Mouse (Mus musculus) kidney, adult 11 months (tissue): ENCODE results near the gene Isyna1.
"Not testable (repeated sequence)": the region's sequence is repeated elsewhere in the genome, so short reads cannot be mapped to it uniquely, and the experiment has no call there.

ENCODE experiments used
- DNase-seq: peaks from one replicate; pipeline ENCODE4 v3.0.0; 2022

Isyna1 gene

GRCm38 (mm10) chr8:70577207-70577606 is 17.0 kb upstream of the Isyna1 start:
- DNase-seq, result no peak

- peak; percentile 57 for DNase-seq
These were observed 10.4 kb upstream of the Isyna1 start for GRCm38 (mm10) chr8:70583476-70584387.

DNA sequence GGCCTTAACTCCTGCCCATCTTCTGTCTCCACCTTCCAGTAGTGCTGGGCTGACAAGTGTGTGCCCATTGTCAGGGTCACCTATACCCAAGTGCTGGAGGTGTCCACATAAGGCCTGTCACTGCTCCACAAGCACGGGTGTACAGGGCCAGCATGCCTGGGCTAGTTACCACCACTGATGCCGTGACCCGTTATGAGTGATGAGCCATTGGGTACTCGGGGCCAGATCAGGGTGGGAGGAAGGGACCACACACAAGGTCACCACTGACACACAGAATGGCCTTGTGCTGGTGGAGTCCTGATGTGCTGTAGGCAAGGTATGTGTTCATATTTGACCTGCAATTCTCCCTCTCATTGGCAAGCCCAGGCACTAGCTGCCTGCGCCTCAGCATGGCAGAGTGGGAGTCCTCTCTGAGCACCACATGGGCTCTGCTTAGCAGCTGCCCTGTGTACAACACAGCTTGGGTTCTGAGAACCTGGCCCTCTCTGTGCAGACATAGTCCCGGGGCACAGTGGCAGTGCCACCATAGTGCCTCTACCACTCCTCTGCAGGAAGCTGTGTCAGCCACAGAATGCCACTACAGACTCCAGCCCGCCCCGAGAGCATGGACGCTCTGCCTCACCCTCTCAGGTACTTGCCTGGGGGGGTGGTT is 9.4 kb upstream of the Isyna1 start:
- no peak for DNase-seq

GRCm38 (mm10) chr8:70585258-70585652 is 8.9 kb upstream of the Isyna1 start:
- DNase-seq, result peak; percentile 67

GRCm38 (mm10) chr8:70587955-70588354 is 6.2 kb upstream of the Isyna1 start:
- DNase-seq, result not testable (repeated sequence)

- no peak for DNase-seq
These were observed 2.6 kb upstream of the Isyna1 start for GRCm38 (mm10) chr8:70591569-70591968.

DNA sequence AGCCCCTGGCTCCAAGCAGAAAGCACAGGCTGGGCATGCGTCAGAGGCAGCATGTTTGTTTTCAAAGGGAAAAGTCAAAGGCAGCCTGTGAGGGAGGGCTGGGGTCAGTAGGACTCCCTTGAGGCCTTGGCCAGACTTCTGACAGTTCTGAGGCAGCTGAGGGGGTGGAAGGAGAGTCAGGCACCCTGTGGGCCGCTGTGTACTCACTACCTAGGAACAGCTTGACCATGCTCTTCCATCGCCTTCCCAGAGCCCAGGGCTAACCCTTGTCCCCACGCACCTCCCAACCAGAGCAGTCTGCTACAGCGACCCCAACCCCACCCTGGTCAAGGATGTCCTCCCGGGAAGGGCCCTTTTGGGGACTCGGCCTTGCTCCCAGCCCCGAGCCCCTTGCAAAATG is 1.0 kb upstream of the Isyna1 start:
- DNase-seq, result peak; percentile 58

DNA sequence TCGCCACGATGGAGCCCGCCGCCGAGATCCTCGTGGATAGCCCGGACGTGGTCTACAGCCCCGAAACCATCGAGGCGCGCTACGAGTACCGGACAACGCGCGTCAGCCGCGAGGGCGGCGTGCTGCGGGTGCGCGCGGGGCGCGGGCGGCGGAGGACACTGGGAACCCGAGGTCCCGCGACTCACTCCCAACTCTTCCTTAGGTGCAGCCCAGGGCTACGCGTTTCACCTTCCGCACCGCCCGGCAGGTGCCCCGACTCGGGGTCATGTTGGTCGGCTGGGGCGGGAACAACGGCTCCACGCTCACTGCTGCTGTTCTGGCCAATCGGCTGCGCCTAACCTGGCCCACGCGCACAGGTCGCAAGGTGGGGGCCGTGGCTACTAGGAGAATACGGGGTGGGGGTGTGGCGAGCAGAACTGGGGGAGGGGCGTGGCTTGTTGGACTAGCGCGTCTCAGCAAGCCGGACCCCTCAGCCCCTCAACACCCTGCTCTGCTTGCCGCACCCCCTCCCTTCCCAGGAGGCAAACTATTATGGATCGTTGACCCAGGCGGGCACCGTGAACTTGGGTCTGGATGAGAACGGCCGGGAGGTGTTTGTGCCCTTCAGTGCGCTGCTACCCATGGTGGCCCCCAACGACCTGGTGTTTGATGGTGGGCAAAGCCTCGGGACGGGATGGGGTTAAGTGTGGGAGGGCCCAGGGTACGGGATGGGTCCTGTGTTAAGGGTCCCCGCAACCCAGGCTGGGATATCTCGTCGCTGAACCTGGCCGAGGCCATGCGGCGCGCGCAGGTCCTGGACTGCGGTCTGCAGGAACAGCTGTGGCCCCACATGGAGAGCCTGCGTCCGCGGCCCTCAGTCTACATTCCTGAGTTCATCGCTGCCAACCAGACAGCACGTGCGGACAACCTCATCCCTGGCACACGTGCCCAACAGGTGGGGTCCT is 720 bp downstream of the Isyna1 start:
- DNase-seq, result peak; percentile 59

GRCm38 (mm10) chr8:70595811-70596210 is 1.6 kb downstream of the Isyna1 start:
- DNase-seq, result no peak

- no peak for DNase-seq
These were observed 2.0 kb downstream of the Isyna1 start for GRCm38 (mm10) chr8:70596216-70596615.

GRCm38 (mm10) chr8:70596775-70597416 is 2.7 kb downstream of the Isyna1 start:
- DNase-seq, result no peak

- DNase-seq, result no peak
These were observed 3.5 kb downstream of the Isyna1 start for GRCm38 (mm10) chr8:70597417-70598272.

DNA sequence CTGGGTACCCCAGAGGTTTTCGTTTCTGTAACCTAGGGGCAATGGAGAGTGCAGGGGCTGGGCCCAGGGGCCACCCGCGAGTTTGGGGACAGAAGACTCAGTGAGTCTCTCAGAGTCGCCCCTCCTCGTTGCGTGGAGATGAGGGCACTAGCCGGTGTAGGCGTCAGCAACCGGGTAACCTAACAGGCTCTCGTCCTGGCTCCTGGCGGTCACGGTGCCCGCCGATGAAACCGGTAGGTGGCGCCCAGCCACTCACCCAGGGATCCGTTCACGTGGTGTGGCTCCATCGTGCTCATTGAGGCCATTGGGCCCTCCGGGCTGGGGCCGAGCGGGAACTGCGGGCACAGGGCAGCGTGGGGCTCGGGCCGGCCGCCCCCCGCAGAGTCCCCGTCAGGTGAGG is 4.1 kb downstream of the Isyna1 start:
- DNase-seq, result peak; percentile 86

DNA sequence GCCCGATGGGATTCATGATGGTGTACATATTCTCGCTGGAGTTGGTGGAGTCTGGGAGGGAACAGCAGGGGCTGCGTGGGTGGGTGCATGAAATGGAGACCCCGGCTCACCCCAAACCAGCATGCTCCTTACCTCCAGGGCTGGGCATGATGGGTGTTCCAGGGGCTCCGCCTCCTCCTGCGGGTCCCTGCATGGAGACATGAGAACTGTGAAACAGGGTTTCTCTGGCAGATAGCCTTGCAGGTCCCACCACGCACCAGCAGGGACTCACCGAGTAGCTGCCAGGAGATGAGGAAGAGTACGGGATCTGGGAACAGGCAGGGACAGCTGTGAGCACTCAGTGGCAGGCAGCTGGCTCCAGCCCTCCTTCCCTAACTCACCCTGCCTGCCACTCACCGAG is 4.5 kb downstream of the Isyna1 start:
- no peak for DNase-seq

- no peak for DNase-seq
These were observed 5.5 kb downstream of the Isyna1 start for GRCm38 (mm10) chr8:70599507-70600290.

GRCm38 (mm10) chr8:70600473-70601270 is 6.5 kb downstream of the Isyna1 start:
- peak; percentile 58 for DNase-seq

GRCm38 (mm10) chr8:70601271-70601649 is 7.1 kb downstream of the Isyna1 start:
- peak; percentile 81 for DNase-seq

GRCm38 (mm10) chr8:70602139-70602811 is 8.1 kb downstream of the Isyna1 start:
- no peak for DNase-seq

- DNase-seq, result no peak
These were observed 10.4 kb downstream of the Isyna1 start for GRCm38 (mm10) chr8:70604558-70604957.
